Mouse (Mus musculus) cerebral cortex, adult 2 months (tissue): Measurements from ENCODE around the gene Uhrf1bp1l.

ENCODE experiments used
- WGBS: fragments of 180-500 bp; shearing (Covaris S2); methylation state at CpG from one replicate; pipeline ENCODE4 v1.1.7; 2018; 5-methylcytosine and 5-hydroxymethylcytosine counted together

The Uhrf1bp1l gene

DNA sequence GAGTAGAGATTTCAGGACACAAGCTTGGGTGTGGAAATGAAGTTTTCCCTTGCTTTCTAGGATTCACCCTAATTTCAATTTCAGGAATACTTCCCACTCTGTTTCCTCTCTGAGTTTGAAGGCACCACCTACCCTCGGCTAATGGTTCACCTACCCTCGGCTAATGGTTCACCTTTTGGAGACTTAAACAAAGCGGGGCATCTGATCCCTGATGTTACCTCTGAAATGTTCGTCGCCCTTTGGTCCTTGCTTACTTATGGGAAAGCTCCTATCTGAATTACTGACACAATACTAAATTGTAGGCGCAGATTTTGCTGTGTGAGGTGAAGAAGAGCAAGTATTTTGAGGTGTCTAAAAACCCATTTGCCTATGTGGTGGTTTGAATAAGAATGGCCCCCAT, 106.2 kb downstream of the Uhrf1bp1l start:
- 97% methylated on average over 6 of the region's 6 CpGs for WGBS

DNA sequence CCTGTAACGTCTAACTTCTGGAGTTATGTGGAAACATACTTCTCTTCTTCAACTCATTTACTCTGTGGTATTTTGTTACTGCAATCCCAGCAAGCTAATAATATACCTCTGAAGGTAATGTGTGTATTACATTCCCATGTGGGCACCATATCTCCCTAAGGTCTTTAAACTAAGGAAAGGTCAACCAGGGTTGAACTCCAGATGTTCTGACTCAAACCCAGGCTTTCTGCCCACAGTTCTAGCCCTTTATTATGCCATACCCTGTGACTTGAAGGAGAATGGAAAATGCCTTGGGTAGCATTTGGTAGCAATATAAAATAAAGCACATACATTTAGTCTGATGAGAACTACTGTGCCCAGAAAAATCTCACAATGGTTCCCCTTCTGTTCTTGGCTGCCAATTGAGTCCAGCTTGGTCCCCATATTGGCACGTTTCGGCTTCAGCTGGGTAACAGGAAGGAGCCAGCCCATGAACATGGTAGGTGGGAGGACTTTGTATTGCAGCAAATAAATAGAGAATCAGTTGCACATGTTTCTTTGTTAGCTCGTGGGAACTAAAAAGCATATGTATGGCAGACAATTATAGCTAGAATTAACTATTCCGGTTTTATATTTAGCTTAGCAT, 110.6 kb downstream of the Uhrf1bp1l start:
- WGBS: 42% methylated on average over 5 of the region's 5 CpGs

DNA sequence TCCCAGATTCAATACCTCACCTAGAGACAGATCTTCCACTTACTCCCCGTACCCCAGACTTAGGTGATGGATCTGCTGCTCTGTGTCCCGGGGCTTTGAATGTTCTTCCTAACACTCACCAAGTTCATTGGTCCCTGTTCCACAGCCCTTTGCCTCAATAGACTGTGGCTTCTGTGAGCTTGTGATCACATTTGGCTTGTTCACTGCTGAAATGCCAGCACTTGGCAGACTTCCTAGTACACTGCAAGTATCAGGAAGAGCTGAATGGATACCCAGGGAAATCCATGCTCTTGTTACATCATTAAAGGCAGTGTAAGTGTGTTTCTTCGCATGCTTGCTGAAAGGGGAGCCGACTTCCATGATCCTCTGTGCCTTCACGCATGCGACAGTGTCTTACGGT, 111.5 kb downstream of the Uhrf1bp1l start:
- WGBS: 60% methylated on average over 7 of the region's 7 CpGs

DNA sequence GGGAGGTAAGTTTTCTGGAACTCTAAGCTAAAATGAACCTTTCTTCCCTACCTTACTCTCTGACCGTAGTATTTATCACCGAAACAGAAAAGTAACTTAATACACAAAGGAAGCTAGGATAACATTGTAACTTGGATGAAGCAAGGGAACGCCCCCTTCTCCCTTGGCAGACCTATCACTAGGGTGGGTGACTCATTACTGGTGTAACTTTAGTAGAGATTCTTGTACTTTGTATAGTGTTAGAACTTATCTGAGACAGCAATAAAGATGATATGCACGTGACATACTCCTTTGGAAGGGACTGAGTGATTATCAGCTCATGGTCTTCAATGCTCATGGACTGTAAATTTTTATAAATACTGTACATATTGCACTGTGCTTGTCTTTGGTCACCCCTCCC, 123.4 kb downstream of the Uhrf1bp1l start:
- 80% methylated on average over 4 of the region's 4 CpGs for WGBS

DNA sequence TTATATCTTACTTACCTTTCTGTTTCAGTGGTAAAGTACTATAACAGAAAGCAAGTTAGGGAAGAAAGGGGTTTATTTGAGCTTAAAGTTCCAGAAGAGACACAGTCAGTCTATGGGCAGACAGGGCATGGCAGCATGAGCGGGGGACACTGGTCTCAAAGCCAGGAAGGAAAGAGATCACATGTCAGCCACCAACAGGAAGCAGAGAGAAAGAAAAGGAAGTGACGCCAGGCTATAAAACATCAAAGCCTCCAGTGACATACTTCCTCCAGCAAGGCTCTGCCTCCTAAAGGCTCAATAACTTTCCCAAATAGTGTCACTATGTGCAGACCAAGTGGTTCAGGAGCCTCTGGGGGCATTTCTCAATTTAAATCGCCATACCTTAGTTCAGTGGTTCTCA, 124.0 kb downstream of the Uhrf1bp1l start:
- WGBS: 87% methylated on average over 3 of the region's 3 CpGs
